Mouse (Mus musculus) mouse trophoblast stem cell (cell line): ENCODE results near the gene Zfp775.
"Not testable (repeated sequence)": the region's sequence is repeated elsewhere in the genome, so short reads cannot be mapped to it uniquely, and the experiment has no call there.

Source experiments
- in situ Hi-C, 2 experiments: fragments of 300-500 bp; cut with MseI, MboI; formaldehyde crosslinking; loops; 2 replicates in 1 of 2; 3 replicates in 1 of 2; pipeline ENCODE4 v1.15.1; 2025

Zfp775 gene

DNA sequence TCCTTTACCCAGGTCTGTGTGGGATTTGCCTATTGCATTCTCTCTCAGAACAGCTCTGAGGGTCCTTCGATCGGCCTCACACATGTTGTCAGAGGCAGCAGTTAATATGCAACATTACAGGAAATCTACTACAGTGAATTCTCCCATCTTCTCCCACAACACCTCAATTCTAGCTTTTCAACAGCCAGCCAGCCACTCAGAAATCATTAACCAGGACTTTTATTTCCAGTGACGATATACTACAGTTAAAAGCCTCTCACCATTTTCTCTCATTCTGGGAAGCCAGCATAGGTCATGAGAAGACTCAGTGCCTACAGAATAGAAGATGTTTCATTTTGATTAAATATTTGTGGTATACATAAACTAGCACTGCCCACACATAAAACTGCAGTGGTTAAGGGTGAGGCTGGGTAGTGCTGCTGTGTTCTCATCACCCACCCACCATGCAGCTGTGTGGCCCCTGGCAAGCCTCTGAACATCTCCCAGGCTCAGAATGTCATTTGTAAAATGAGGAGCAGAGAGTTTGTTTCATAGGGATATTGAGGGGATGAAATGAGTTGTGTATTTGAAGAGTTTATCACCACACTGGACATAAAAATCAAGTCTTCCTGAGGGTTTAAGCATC is 10.5 kb upstream of the Zfp775 start:
- in situ Hi-C loops: no loop called here

DNA sequence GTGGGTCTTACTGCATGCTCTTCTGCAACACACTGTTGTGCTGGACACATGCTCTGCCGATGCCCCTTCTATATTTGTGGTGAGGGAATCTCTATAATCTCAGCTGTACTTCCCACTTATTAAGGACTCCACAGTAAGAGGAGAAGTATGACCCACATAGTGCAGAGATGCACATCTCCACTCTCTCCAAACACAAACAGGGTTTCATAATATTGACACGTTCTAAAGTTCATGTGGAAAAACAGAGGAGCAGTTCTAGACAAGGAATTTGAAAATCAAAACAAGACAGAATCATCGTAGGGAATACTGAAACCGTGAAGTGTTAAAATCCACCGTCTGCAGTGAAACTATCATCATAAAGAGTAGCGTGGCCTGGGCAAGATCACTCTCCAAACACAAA is 10.0 kb upstream of the Zfp775 start:
- in situ Hi-C loops: no loop called here

- in situ Hi-C loops: no loop called here
These were observed 8.5 kb upstream of the Zfp775 start, which contains the start of the genes Repin1 and Gm44965 for GRCm38 (mm10) chr6:48593158-48594042. Gene Repin1 (plus strand): TSS chr6:48593883. Gene Gm44965 (plus strand): TSS chr6:48593941.

DNA sequence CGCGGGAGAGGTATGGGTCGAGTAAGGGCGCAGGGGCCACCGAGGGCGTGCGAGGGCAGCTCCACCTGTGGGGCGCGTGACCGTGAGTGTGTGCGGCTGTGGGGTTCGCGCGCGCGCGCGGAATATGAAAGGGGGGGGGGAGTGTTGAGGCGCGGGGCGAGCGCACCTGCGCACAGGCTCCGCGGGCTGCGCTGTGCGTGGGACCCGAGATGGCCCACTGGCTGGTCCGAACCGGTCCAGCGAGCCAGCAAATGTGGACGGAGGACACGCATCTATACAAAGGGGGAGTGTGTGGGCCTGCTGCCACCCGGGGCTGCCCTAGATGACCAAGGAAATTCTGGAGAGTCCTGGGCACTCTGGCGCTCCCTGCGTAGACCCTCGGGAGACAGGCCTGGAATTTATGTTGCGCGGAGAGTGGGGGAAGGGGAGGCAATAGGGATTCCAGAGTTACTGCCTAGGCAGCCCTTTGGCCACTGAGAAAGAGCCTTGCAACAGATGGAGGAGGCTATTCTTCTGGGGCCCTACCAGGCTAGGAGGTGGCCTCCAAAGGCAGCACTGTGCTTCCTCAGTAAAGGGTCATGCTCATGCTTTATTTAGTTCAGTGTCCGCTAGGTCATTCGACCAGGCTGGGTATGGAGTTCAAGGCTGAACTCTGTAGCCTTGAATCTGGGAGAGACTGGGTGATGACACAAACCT is 7.7 kb upstream of the Zfp775 start:
- in situ Hi-C loops: no loop called here

DNA sequence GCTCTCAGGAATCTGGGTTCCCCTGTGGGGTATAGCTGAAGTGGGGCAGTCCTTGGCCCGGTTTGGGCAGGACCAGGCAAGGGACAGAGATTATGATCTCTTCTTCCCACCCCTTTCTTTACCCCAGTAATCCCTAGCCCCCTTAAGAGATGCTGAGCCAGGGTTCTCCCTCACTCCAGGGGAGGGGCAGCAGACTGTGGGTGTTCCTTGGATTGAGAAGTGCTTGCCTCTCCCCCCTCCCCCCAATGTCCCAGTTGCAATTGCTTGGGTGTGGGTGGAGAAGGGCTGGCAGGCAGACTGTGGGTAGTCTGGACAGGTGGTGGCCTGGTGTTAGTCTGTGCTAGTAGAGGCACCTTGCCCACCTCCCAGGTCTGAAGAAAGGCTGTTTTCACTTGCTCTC is 6.6 kb upstream of the Zfp775 start:
- in situ Hi-C loops: no loop called here

- in situ Hi-C loops: no loop called here
These were observed 5.2 kb upstream of the Zfp775 start for GRCm38 (mm10) chr6:48596545-48597232.

DNA sequence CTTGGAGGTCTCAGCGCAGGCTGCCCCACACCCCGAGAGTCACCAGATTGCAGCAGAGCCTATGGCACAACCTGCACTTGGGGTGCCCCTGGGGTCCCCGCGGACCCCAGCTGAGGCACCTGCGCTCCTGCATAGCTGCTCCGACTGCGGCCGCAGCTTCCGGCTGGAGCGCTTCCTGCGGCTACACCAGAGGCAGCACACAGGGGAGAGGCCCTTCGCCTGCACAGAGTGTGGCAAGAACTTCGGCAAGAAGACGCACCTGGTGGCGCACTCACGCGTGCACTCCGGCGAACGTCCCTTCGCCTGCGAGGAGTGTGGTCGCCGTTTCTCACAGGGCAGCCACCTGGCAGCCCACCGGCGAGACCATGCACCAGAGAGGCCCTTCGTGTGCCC is 4.6 kb upstream of the Zfp775 start:
- in situ Hi-C loops: no loop called here

- in situ Hi-C loops: no loop called here
These were observed 1.3 kb upstream of the Zfp775 start for GRCm38 (mm10) chr6:48600594-48600993.

GRCm38 (mm10) chr6:48602080-48602741 is 348 bp downstream of the Zfp775 start:
- in situ Hi-C loops: no loop called here

GRCm38 (mm10) chr6:48608124-48608523 is 6.3 kb downstream of the Zfp775 start:
- in situ Hi-C loops: no loop called here

DNA sequence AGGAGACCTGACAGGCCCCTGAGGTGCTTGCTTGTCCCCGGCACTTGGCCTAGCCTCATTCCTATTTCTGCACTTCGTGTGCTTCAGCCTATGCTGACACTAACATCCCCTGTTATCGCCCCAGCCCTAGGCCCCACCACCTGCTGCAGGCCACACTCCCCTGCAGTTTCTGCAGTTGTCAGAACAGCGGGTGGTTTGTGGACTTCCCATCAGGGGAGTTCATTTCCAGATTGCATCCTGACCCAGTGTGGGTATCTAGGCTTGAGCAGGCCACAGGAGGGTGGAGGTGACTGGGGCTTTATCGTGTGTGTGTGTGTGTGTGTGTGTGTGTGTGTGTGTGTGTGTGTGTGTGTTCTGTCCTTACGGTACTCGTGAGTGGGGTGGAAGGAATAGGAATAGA is 7.6 kb downstream of the Zfp775 start:
- in situ Hi-C loops: no loop called here

DNA sequence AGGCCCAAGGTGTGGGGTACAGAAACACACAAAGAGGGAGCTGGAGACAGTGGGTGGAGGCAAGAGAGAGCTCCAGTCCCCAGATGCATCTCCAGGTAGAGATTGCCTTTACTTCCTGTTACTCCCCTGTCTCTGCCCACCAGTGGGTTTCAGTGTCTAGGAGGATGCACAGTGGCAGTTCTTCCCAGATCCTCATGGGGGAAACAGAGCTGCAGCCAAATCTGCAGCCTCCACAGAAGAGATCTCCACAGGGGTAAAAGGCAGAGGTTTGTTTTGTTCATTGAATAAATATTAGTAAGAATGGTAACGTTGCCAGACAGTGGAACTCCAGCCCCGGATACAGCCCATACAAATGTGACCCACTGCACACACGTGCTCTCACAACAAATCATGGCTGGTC is 8.8 kb downstream of the Zfp775 start:
- in situ Hi-C loops: no loop called here

- in situ Hi-C loops: no loop called here
These were observed 11.6 kb downstream of the Zfp775 start for GRCm38 (mm10) chr6:48613464-48613863.

GRCm38 (mm10) chr6:48614756-48615155 is 12.9 kb downstream of the Zfp775 start:
- in situ Hi-C loops: no loop called here

GRCm38 (mm10) chr6:48620031-48620430 is 18.2 kb downstream of the Zfp775 start:
- in situ Hi-C loops: no loop called here

DNA sequence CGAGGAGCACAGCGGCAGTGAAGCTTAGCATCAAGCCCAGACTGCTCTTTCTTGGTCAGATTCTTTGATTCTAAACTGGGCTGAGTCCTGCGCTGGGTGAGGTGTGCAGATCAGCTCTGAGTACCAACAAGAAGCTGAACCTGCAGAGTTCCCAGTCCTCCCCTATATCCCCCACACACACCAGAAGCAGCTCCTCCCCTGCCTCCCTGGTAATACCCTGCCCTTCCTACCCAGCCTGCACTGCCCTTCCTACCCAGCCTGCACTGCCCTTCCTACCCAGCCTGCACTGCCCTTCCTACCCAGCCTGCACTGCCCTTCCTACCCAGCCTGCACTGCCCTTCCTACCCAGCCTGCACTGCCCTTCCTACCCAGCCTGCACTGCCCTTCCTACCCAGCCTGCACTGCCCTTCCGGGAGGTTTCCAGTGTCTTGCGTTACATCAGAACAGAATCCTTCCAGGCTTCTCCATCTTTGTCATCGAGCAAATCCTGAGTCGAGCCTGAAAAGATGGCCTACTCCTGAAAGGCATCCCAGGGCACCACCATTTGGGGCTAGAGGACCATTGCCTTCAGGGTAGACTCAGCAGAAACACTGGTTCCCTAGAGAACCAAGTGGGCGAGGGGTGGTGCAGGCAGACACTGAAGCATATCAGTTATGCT is 20.5 kb downstream of the Zfp775 start:
- in situ Hi-C loops: not testable (repeated sequence)

- in situ Hi-C loops: no loop called here
These were observed 21.6 kb downstream of the Zfp775 start for GRCm38 (mm10) chr6:48623460-48623859.

- in situ Hi-C loops: no loop called here
These were observed 24.6 kb downstream of the Zfp775 start, which contains the start of gene AI854703 for GRCm38 (mm10) chr6:48626464-48626863. Gene AI854703 (plus strand): TSS chr6:48626764.

- in situ Hi-C loops: no loop called here
These were observed 25.1 kb downstream of the Zfp775 start for GRCm38 (mm10) chr6:48626984-48627383.

DNA sequence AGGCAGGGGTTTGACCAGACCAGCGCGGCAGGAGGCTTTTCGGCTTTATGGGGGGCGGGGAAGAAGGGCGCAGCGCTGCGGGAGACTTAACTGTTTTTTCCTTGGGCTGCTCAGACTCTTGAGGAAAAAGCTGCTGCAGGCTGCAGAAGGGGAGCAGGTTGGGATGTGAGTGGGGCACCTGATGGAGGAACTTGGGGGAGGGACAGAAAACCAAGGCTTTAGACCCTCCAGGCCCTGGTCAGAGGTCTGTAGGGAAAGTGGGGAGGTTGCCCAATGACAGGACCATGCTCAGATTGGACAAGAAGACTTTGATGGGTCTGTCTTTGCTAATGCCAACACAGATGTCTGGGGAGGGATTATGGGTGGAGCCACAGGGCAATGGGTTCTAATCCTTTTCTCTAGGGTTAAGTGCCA is 25.7 kb downstream of the Zfp775 start:
- in situ Hi-C loops: no loop called here

DNA sequence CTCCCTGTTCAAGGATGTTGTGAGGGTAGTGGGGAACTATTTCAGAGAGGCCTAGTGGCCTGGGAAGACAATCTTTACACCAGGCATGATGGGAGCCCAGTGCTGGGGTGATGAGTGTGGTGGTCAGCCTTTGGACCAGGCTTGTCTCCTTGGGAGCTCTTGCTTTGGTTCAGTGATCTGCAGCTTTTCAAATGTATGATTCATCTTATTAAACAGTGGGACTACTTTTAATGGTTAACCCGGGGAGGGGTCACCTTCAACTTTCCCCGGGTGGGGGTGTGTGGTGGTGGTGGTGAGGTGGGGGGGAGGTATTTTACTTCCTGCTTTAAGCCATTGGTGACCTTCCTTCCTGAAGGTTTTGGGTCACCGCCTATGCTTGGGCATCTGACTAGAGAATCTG is 26.5 kb downstream of the Zfp775 start:
- in situ Hi-C loops: no loop called here
